Mouse (Mus musculus) c-Kit-positive CD71-positive TER-119-negative erythroid progenitor cells, embryonic 14.5 days (primary cell): ENCODE results near the gene Hrk.

Experiments used
- DNase-seq: peaks from one replicate; pipeline ENCODE4 v3.0.0-alpha.2; 2013; ENCODE audit warnings: low read depth

Hrk gene

GRCm38 (mm10) chr5:118164581-118164980, at the start of gene Hrk:
Gene Hrk (plus strand): TSS chr5:118164648.
- no peak for DNase-seq

- DNase-seq, result no peak
Measured at GRCm38 (mm10) chr5:118118351-118118750, 46.1 kb upstream of the Hrk start.

GRCm38 (mm10) chr5:118118922-118119321, 45.5 kb upstream of the Hrk start:
- no peak for DNase-seq

GRCm38 (mm10) chr5:118120670-118121069, 43.8 kb upstream of the Hrk start:
- DNase-seq, result no peak

- no peak for DNase-seq
Measured at GRCm38 (mm10) chr5:118121928-118122327, 42.5 kb upstream of the Hrk start.

- no peak for DNase-seq
Measured at GRCm38 (mm10) chr5:118123096-118123495, 41.4 kb upstream of the Hrk start.

GRCm38 (mm10) chr5:118126671-118127070, 37.8 kb upstream of the Hrk start:
- DNase-seq, result no peak

- no peak for DNase-seq
Measured at GRCm38 (mm10) chr5:118128208-118128607, 36.2 kb upstream of the Hrk start.

- DNase-seq, result no peak
Measured at GRCm38 (mm10) chr5:118128651-118129050, 35.8 kb upstream of the Hrk start.

GRCm38 (mm10) chr5:118136391-118136790, 28.1 kb upstream of the Hrk start:
- no peak for DNase-seq

- no peak for DNase-seq
Measured at GRCm38 (mm10) chr5:118139630-118140029, 24.8 kb upstream of the Hrk start.

- DNase-seq, result no peak
Measured at GRCm38 (mm10) chr5:118142471-118142870, 22.0 kb upstream of the Hrk start.

- no peak for DNase-seq
Measured at GRCm38 (mm10) chr5:118143211-118144026, 21.0 kb upstream of the Hrk start.

GRCm38 (mm10) chr5:118144327-118144726, 20.1 kb upstream of the Hrk start:
- DNase-seq, result no peak

GRCm38 (mm10) chr5:118144770-118145169, 19.7 kb upstream of the Hrk start:
- no peak for DNase-seq

- no peak for DNase-seq
Measured at GRCm38 (mm10) chr5:118145458-118145857, 19.0 kb upstream of the Hrk start.

GRCm38 (mm10) chr5:118145999-118146679, 18.3 kb upstream of the Hrk start:
- no peak for DNase-seq

- DNase-seq, result no peak
Measured at GRCm38 (mm10) chr5:118147264-118147663, 17.2 kb upstream of the Hrk start.

GRCm38 (mm10) chr5:118149711-118150110, 14.7 kb upstream of the Hrk start:
- DNase-seq, result no peak

- peak; percentile 78 for DNase-seq
Measured at GRCm38 (mm10) chr5:118154839-118155564, 9.4 kb upstream of the Hrk start, which contains the start of gene Fbxw8. Gene Fbxw8 (minus strand): TSS chr5:118155464.

GRCm38 (mm10) chr5:118155565-118155947, 8.9 kb upstream of the Hrk start:
- no peak for DNase-seq

GRCm38 (mm10) chr5:118156976-118157375, 7.5 kb upstream of the Hrk start:
- no peak for DNase-seq

- no peak for DNase-seq
Measured at GRCm38 (mm10) chr5:118160691-118161090, 3.8 kb upstream of the Hrk start.
